Mouse (Mus musculus) testis, postnatal 14 days (tissue): ENCODE measurements at regions not wholly inside any gene's neighbourhood (a gene's known extent, or its start where the extent isn't known, plus 50 kb on each side); places are given as distances from the start of the nearest gene placed in this dataset.
"Not testable (repeated sequence)": the region's sequence is repeated elsewhere in the genome, so short reads cannot be mapped to it uniquely, and the experiment has no call there.

Source experiments
- DNase-seq: peaks from one replicate; pipeline ENCODE4 v3.0.0; 2021; ENCODE audit warnings: low spot score

GRCm38 (mm10) chr3:21626029-21626428, 450.4 kb upstream of the Tbl1xr1 start:
- no peak for DNase-seq

GRCm38 (mm10) chr3:21627048-21627447, 449.4 kb upstream of the Tbl1xr1 start:
- not testable (repeated sequence) for DNase-seq

GRCm38 (mm10) chr3:21633600-21634221, 442.7 kb upstream of the Tbl1xr1 start:
- DNase-seq, result no peak

GRCm38 (mm10) chr3:21634675-21635204, 441.7 kb upstream of the Tbl1xr1 start:
- DNase-seq, result no peak

GRCm38 (mm10) chr3:21638886-21639285, 437.6 kb upstream of the Tbl1xr1 start:
- DNase-seq, result no peak

DNA sequence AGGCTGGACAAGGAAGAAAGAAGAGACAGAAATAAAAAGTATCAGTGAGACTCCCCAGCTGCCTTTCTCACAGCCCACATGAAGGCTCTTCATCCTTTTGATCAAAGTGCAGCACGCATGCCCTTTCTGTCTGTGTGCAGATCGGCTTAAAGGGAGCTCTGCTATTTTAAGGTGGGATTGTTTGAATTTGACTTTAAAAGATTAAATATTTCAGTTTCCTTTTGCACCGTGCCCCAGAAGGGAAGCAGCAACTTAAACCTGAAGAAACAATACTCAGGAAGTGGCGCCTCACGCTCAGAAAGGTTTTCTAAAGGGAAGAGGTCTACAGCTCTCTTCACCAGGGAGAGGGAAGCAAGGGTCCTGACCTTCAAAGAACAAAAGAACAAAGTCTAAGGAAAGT, 436.9 kb upstream of the Tbl1xr1 start:
- no peak for DNase-seq

- DNase-seq, result no peak
Observed at GRCm38 (mm10) chr3:21644086-21644485, 432.4 kb upstream of the Tbl1xr1 start.

- no peak for DNase-seq
Observed at GRCm38 (mm10) chr3:21645268-21645667, 431.2 kb upstream of the Tbl1xr1 start.

DNA sequence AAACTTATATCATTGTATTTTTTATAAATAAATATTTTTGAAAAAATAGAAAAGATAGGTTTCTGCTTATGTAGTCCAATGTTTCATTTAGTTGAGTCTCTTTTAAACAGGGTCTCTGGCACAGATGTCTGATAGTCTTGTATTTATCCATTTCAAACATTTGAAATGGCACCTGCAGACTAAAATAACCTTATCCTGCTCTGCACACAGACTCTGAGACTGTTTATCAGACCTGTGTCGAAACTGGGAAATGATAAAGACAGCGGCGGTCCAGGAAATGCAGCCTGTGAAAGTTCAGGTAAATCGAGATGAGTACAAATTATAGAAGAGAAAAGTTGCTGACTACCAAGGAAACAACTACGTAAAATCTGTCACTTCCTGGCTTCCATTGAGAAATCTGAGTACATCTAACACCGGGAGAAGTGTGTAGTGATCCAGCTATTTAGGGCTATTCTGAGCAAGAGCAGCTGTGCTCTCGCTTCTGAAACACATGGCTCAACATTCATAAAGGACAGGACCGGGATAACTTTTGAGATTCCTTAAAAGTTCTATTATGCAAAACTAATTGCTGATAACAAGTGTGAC, 426.5 kb upstream of the Tbl1xr1 start:
- DNase-seq, result no peak

GRCm38 (mm10) chr3:21655301-21655700, 421.2 kb upstream of the Tbl1xr1 start:
- DNase-seq, result no peak

- no peak for DNase-seq
Observed at GRCm38 (mm10) chr3:21667349-21668143, 408.9 kb upstream of the Tbl1xr1 start.

DNA sequence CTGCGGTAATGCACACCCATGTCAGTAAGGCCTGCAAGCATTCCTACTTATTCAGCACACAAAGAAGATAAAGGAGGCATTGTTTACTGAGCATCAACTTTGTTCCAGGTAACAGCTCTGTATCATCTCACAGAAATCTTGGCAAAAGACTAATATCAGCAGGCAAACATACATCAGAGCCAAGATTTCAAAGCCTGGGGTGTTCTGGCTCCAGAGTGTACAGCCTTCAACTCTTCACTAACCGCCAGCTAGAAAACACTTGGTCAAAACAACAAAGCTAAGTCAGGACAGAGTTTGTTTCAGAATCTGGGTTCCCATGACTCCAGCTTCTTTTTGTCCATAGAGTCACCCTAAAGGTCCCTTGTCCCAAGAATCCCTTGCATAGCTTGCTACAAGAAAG, 404.6 kb upstream of the Tbl1xr1 start:
- DNase-seq, result no peak

DNA sequence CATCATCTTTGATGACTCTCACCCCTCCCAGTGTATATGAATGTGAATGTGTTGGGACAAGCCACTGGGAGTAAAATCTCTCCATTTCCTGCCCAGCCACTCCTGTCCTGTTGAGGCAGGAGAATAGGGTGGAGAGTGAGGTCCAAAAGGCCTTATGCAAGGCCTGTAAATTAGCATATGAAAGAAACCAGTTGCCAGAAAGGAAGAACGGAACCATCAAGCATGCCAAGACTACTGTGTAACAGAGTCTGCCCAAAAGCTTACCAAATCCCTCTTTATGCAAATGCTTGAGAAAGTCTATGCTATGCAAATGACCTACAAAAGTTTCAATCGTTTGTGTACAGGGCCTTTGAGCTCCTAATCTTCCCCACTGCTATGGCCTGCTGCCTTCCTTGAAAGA, 404.0 kb upstream of the Tbl1xr1 start:
- DNase-seq, result no peak

- no peak for DNase-seq
Observed at GRCm38 (mm10) chr3:21673466-21673865, 403.0 kb upstream of the Tbl1xr1 start.

DNA sequence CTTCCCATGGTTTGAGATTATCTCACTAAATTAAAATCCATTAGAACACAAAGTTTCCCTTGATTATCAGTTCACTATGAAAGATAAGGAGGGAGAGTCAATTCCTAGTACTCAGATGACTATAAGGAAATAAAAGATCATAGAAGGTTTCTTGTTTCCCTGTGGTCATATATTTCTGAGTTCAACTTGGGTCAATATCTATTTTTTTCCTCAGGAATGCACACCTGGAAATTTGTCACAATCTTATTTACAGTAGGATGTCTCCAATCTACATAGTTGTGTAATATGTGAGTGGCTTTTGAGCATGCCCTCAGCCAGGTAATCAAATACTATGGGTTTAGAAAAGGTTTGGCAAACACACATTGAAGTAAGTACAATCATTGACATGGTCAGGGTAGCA, 398.2 kb upstream of the Tbl1xr1 start:
- no peak for DNase-seq

GRCm38 (mm10) chr3:21678734-21679133, 397.7 kb upstream of the Tbl1xr1 start:
- no peak for DNase-seq

- DNase-seq, result not testable (repeated sequence)
Observed at GRCm38 (mm10) chr3:21697980-21698672, 378.3 kb upstream of the Tbl1xr1 start.

GRCm38 (mm10) chr3:21699526-21699925, 376.9 kb upstream of the Tbl1xr1 start:
- DNase-seq, result no peak

GRCm38 (mm10) chr3:21700326-21700725, 376.1 kb upstream of the Tbl1xr1 start:
- no peak for DNase-seq

DNA sequence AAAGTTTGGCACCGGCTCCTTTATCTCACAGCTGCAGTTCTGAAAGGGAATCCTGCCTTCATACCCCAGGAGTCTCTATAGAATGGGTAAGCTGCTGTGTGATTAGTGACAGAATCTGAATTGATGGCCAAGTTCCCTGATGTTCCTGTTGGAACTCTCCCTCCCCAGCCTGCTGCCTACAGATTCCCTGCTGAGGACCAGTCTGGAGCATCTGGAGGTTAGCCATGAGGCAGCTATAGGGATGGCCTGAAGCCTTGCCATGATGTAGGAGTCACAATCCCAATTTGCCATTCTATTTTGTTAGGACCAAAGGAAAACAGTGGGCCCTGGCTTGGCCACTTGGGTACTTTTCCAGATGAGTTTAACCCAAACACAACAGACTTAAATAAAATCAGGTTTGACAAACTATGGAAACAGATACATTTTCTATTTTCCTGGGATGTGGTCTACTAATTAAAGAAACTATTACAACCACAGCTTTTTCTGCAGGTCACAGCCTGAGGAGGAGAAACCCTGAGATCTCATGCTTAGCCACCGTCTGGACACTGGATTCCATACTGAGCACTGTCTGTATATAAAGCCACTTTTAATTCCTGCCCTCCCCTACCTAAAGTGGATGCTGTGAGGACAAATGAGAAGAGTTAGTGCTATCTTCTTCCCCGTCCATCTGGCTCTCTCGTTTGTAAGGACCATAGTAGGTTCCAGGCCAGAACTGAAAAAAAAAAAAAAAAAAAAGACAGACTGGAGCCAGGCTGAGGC, 349.5 kb upstream of the Tbl1xr1 start:
- no peak for DNase-seq

DNA sequence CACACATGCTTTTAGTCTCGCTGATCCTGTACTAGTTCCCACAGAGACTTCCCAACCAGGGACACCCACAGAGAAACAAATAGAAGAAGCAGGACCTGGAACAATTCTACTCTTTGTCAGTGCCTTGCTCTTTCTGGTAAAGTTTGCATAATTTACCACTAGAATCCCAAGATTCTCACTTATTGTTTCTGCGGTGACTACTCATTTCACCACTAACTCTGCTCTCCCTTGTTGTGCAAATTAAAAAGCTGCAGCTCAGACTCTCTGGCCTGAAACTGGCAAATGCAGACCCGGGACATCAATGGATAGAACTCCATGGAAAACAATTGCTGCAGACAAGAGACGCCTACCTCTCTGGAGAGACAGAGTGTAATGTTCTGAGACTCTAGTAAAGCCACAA, 348.4 kb upstream of the Tbl1xr1 start:
- no peak for DNase-seq

DNA sequence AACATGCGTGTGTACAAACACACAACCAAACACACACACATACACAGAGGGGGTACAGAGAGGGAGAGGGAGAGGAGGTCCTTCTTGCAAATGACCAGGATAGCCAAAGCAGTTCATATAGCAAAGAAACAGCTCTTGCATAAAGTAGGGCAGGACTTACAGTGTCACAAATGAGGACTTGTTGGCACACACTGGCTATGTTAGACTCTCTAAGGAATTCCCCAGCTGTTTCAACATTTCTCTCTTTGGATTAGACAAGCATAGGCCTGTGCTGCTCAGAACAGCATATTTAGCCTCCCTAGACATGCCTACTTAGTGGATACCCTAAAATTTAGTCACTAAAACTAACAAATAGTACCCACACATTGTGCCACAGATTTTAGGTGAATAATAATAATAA, 347.1 kb upstream of the Tbl1xr1 start:
- no peak for DNase-seq
